Mouse (Mus musculus) mouse embryonic stem cell (cell line): ENCODE measurements around the gene Syncrip.

Source experiments
- in situ Hi-C, 2 experiments: fragments of 300-500 bp; cut with MboI; formaldehyde crosslinking; loops; 1 replicate in 1 of 2; 3 replicates in 1 of 2; pipeline ENCODE4 v1.14.3; 2019 to 2020; ENCODE audit warnings: low sequenced_read_pairs in 2 of 2, low pct_unique_long_range_greater_than_20kb in 1 of 2, mixed read lengths in 1 of 2; ENCODE audit not compliant: unreplicated experiment in 1 of 2

The Syncrip gene

DNA sequence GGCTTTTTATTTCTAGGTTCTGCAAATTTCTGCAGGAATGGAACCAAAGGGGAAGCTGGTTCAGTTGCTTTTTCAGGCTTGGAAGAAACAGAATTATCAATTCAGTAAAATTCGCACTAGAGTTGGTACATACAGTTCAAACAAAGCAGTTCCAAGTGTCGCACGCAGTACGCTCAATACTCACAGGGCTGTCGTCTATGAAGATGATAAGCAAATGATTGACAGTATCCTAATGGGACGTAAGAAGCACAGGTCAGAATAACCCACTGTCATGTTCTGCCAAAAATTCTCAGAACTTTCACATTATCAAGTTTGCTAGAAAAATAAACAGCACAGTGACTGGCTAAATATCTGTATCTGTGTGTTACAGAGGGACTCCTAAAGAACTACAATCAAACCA lies 77.9 kb downstream of the Syncrip start:
- in situ Hi-C loops: no loop called here

DNA sequence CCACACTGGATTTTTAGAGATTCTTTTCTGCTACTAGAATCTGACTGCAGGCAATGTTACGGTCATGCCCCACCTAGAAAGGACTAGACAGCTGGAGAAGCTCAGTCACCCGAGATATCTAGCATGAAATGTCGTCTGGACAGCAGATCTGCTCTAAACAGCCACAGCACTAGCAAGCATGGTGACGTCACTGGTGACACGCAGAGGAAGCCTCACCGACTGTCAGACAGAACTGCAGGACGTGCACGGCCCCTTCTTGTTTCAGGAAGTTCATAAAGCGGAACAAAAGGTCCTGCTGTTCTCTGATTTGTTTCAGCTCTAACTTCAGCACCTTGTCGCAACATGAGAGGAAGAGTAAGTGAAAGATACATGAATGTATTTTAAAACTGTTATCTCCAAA lies 78.3 kb downstream of the Syncrip start:
- in situ Hi-C loops: no loop called here

- in situ Hi-C loops: no loop called here
These were observed 83.9 kb downstream of the Syncrip start for GRCm38 (mm10) chr9:88398461-88398860.
